Mouse (Mus musculus): ENCODE results near the gene Clpx. TPM values are rescaled to one million over a fixed set of nuclear protein-coding genes. Genes with fewer than 3 reads are reported as not detected.

The Clpx gene
- 37.1 and 40.3 TPM in 2 replicates for polyA plus RNA-seq (2015; fragmentation: Nextera tagmentation; extraction: Ambion mirVana)

- Histone ChIP-seq H3K9me3 (no peaks in the 10 kb centered on the region), H3K4me3 (peak within 1 kb of the TSS; percentile 93), H3K4me1 (replicated peaks) (peaks cover 26% of the 10 kb centered on the region), H3K9ac (peak within 1 kb of the TSS; percentile 96), H3K4me2 (peak within 1 kb of the TSS; percentile 87), H3K27me3 (no peaks in the 10 kb centered on the region), H3K27ac (replicated peaks) (peak within 1 kb of the TSS; percentile 90), H3K36me3 (0 out of 2 replicates have a peak, but pooled peaks cover 8% of the 10 kb centered on the region)
- peak; percentile 99 for ATAC-seq (ENCODE audit: low FRiP score, low read depth)
- WGBS: under 1% methylated on average over 66 of the region's 71 CpGs
Measured at GRCm38 (mm10) chr9:65293973-65294715, at the start of gene Clpx. Clpx (plus strand) TSS chr9:65294260.

- ATAC-seq (ENCODE audit: low FRiP score, low read depth): no peak
- Histone ChIP-seq H3K36me3 (no peaks in the 10 kb centered on the region), H3K4me1 (replicated peaks) (no peaks in the 10 kb centered on the region), H3K4me2 (no peak overlapping the region), H3K9ac (no peak overlapping the region), H3K9me3 (no peaks in the 10 kb centered on the region), H3K27ac (replicated peaks) (no peak overlapping the region), H3K27me3 (no peaks in the 10 kb centered on the region), H3K4me3 (no peak overlapping the region)
- WGBS: 79% methylated on average over 16 of the region's 16 CpGs
Measured at GRCm38 (mm10) chr9:65247502-65248376, 46.3 kb upstream of the Clpx start.

GRCm38 (mm10) chr9:65248377-65248690, 45.7 kb upstream of the Clpx start:
- H3K4me2 ChIP-seq: no peak overlapping the region
- H3K9me3 ChIP-seq: no peaks in the 10 kb centered on the region
- no peaks in the 10 kb centered on the region for H3K36me3 ChIP-seq
- ATAC-seq (ENCODE audit: low FRiP score, low read depth): no peak
- no peaks in the 10 kb centered on the region for H3K4me1 ChIP-seq (replicated peaks)
- 85% methylated on average over 5 of the region's 5 CpGs for WGBS
- H3K27ac ChIP-seq (replicated peaks): no peak overlapping the region
- no peaks in the 10 kb centered on the region for H3K27me3 ChIP-seq
- H3K4me3 ChIP-seq: no peak overlapping the region
- H3K9ac ChIP-seq: no peak overlapping the region

- Histone ChIP-seq H3K4me3 (no peak overlapping the region), H3K27me3 (no peaks in the 10 kb centered on the region), H3K9ac (no peak overlapping the region), H3K36me3 (no peaks in the 10 kb centered on the region), H3K4me1 (replicated peaks) (no peaks in the 10 kb centered on the region), H3K27ac (replicated peaks) (no peak overlapping the region), H3K4me2 (no peak overlapping the region), H3K9me3 (no peaks in the 10 kb centered on the region)
- no peak for ATAC-seq (ENCODE audit: low FRiP score, low read depth)
- 81% methylated on average over 3 of the region's 3 CpGs for WGBS
Measured at GRCm38 (mm10) chr9:65252026-65252425, 42.0 kb upstream of the Clpx start.

GRCm38 (mm10) chr9:65255906-65256600, 38.0 kb upstream of the Clpx start:
- Histone ChIP-seq H3K27ac (replicated peaks) (no peak overlapping the region), H3K9ac (no peak overlapping the region), H3K27me3 (no peaks in the 10 kb centered on the region), H3K9me3 (no peaks in the 10 kb centered on the region), H3K36me3 (no peaks in the 10 kb centered on the region), H3K4me1 (replicated peaks) (no peaks in the 10 kb centered on the region), H3K4me2 (no peak overlapping the region), H3K4me3 (no peak overlapping the region)
- ATAC-seq (ENCODE audit: low FRiP score, low read depth): no peak
- WGBS: 69% methylated on average over 11 of the region's 11 CpGs

- Histone ChIP-seq H3K27me3 (no peaks in the 10 kb centered on the region), H3K27ac (replicated peaks) (no peak overlapping the region), H3K36me3 (no peaks in the 10 kb centered on the region), H3K9ac (no peak overlapping the region), H3K4me3 (no peak overlapping the region), H3K9me3 (no peaks in the 10 kb centered on the region), H3K4me2 (no peak overlapping the region), H3K4me1 (replicated peaks) (no peaks in the 10 kb centered on the region)
- ATAC-seq (ENCODE audit: low FRiP score, low read depth): no peak
- WGBS: 69% methylated on average over 9 of the region's 9 CpGs
Measured at GRCm38 (mm10) chr9:65257218-65257910, 36.7 kb upstream of the Clpx start.

GRCm38 (mm10) chr9:65259366-65259765, 34.7 kb upstream of the Clpx start:
- Histone ChIP-seq H3K4me3 (no peak overlapping the region), H3K9ac (no peak overlapping the region), H3K27ac (replicated peaks) (no peak overlapping the region), H3K9me3 (no peaks in the 10 kb centered on the region), H3K27me3 (no peaks in the 10 kb centered on the region), H3K36me3 (no peaks in the 10 kb centered on the region), H3K4me2 (no peak overlapping the region), H3K4me1 (replicated peaks) (no peaks in the 10 kb centered on the region)
- no peak for ATAC-seq (ENCODE audit: low FRiP score, low read depth)
- 72% methylated on average over 7 of the region's 7 CpGs for WGBS

GRCm38 (mm10) chr9:65261591-65262230, 32.3 kb upstream of the Clpx start:
- 92% methylated on average over 2 of the region's 2 CpGs for WGBS
- no peak for ATAC-seq (ENCODE audit: low FRiP score, low read depth)
- H3K9ac ChIP-seq: no peak overlapping the region
- H3K4me3 ChIP-seq: no peak overlapping the region
- H3K4me1 ChIP-seq (replicated peaks): peaks cover 5% of the 10 kb centered on the region
- H3K27ac ChIP-seq (replicated peaks): no peak overlapping the region
- no peaks in the 10 kb centered on the region for H3K36me3 ChIP-seq
- H3K9me3 ChIP-seq: no peaks in the 10 kb centered on the region
- H3K27me3 ChIP-seq: no peaks in the 10 kb centered on the region
- no peak overlapping the region for H3K4me2 ChIP-seq

- no peak overlapping the region for H3K4me2 ChIP-seq
- H3K4me1 ChIP-seq (replicated peaks): peaks cover 12% of the 10 kb centered on the region
- H3K36me3 ChIP-seq: no peaks in the 10 kb centered on the region
- 94% methylated on average over 3 of the region's 3 CpGs for WGBS
- H3K9ac ChIP-seq: no peak overlapping the region
- H3K9me3 ChIP-seq: no peaks in the 10 kb centered on the region
- no peak overlapping the region for H3K4me3 ChIP-seq
- ATAC-seq (ENCODE audit: low FRiP score, low read depth): no peak
- H3K27ac ChIP-seq (replicated peaks): no peak overlapping the region
- no peaks in the 10 kb centered on the region for H3K27me3 ChIP-seq
Measured at GRCm38 (mm10) chr9:65262641-65263120, 31.4 kb upstream of the Clpx start.

GRCm38 (mm10) chr9:65264959-65265358, 29.1 kb upstream of the Clpx start, which contains the start of gene Cilp:
Cilp (plus strand) TSS chr9:65265180.
- H3K4me3 ChIP-seq: no peak within 1 kb of the TSS
- no peak for ATAC-seq (ENCODE audit: low FRiP score, low read depth)
- 44% methylated on average over 5 of the region's 5 CpGs for WGBS
- H3K27me3 ChIP-seq: no peaks in the 10 kb centered on the region
- H3K4me1 ChIP-seq (replicated peaks): peaks cover 22% of the 10 kb centered on the region
- no peaks in the 10 kb centered on the region for H3K36me3 ChIP-seq
- no peaks in the 10 kb centered on the region for H3K9me3 ChIP-seq
- H3K9ac ChIP-seq: no peak within 1 kb of the TSS
- no peak within 1 kb of the TSS for H3K27ac ChIP-seq (replicated peaks)
- no peak within 1 kb of the TSS for H3K4me2 ChIP-seq
